Mouse (Mus musculus): ENCODE results near the gene P2rx3.

- TF ChIP-seq SRF (IDR thresholded peaks at IDR 0.05; ENCODE audit: control insufficient read depth, insufficient read length, low read depth) (no peak), TCF12 (IDR thresholded peaks at IDR 0.05; ENCODE audit: insufficient read depth, poor library complexity, severe bottlenecking) (no peak), REST (IDR thresholded peaks at IDR 0.05; ENCODE audit: insufficient read depth, insufficient read length) (no peak), CEBPB (IDR thresholded peaks at IDR 0.05; ENCODE audit: insufficient read depth, poor library complexity, severe bottlenecking) (no peak), TCF3 (IDR thresholded peaks at IDR 0.05; ENCODE audit: insufficient read length, low read depth) (no peak), E2F4 (IDR thresholded peaks at IDR 0.05; ENCODE audit: insufficient read depth) (no peak), POLR2A (IDR thresholded peaks at IDR 0.05; ENCODE audit: insufficient read length, low read depth) (no peak), MAX (IDR thresholded peaks at IDR 0.05; ENCODE audit: low read depth) (no peak), POLR2AphosphoS2 (IDR thresholded peaks at IDR 0.05; ENCODE audit: insufficient read length, low read depth) (no peak), USF1 (IDR thresholded peaks at IDR 0.05; ENCODE audit: low read depth) (no peak), MYOG (IDR thresholded peaks at IDR 0.05; ENCODE audit: control insufficient read depth in 1 of 3, insufficient read depth in 1 of 3, insufficient read length in 2 of 3, low read depth in 2 of 3) (no peak), MYOD1 (IDR thresholded peaks at IDR 0.05; ENCODE audit: control insufficient read depth in 1 of 3, insufficient read length in 2 of 3, low read depth in 2 of 3) (no peak)
Measured at GRCm38 (mm10) chr2:84956274-84956673, 81.0 kb downstream of the P2rx3 start.
